Mouse (Mus musculus) bone marrow macrophage, adult 2 months (primary cell): ENCODE data around the gene Ppp2r5b. TPM values are rescaled to one million over a fixed set of nuclear protein-coding genes. Genes with fewer than 3 reads are reported as not detected.

Source experiments
- H3K27ac ChIP-seq: 2 replicates; pipeline ENCODE4 v1.5.1; 2012; ENCODE audit warnings: low read depth, low read length; ENCODE audit not compliant: insufficient read depth
- H3K4me1 ChIP-seq: 2 replicates; pipeline ENCODE4 v1.6.1; 2012; ENCODE audit warnings: low read length; ENCODE audit not compliant: control insufficient read depth, insufficient read depth
- H3K4me3 ChIP-seq: 2 replicates; pipeline ENCODE4 v1.5.1; 2012; ENCODE audit warnings: mild to moderate bottlenecking, low read length, moderate library complexity; ENCODE audit not compliant: insufficient read depth
- CTCF ChIP-seq: IDR thresholded peaks from 2 replicates; pipeline ENCODE4 v1.5.1; 2012; ENCODE audit warnings: low read depth, mild to moderate bottlenecking, low read length, moderate library complexity
- POLR2A ChIP-seq: IDR thresholded peaks from 2 replicates; pipeline ENCODE4 v1.6.1; 2012; ENCODE audit warnings: mild to moderate bottlenecking, low read depth, low read length, borderline replicate concordance
- polyA plus RNA-seq: library from polyadenylated mRNA; stranded (reverse); fragments of >200 nt; gene quantifications from 2 replicates; pipeline ENCODE4 v1.2.4, GENCODE M21; 2012; ENCODE audit not compliant: missing spikeins, insufficient read depth, insufficient read length

Gene Ppp2r5b
- polyA plus RNA-seq, 1 experiment: 13.7 TPM

DNA sequence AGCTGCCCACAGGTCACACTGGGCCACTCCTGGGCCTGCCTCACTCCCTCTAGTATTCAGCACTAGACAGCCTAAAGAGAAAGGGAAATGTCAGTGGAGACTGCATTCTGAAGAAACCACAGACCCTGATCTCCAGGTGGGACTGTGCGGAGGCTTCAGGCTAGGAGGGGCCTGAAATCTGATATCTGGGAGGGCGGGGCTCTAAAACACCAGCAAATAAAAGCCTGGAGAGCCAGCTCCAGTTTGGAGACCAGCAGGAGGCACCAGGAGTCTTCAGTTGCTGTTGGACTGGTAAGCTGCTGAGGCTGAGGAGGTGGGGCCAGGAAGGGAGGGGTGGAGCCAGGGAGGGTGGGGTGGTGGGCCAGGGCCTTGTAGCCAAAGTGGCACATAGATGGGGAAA lies 9.5 kb downstream of the Ppp2r5b start, which contains the start of gene Gpha2:
Gene Gpha2, plus strand, starts transcription at position 246 of the 400 bp plus-strand sequence.
- TF ChIP-seq POLR2A (no peak), CTCF (no peak)
- Histone ChIP-seq H3K4me3 (no peak within 1 kb of the TSS), H3K4me1 (no peaks in the 10 kb centered on the region), H3K27ac (no peak within 1 kb of the TSS)

DNA sequence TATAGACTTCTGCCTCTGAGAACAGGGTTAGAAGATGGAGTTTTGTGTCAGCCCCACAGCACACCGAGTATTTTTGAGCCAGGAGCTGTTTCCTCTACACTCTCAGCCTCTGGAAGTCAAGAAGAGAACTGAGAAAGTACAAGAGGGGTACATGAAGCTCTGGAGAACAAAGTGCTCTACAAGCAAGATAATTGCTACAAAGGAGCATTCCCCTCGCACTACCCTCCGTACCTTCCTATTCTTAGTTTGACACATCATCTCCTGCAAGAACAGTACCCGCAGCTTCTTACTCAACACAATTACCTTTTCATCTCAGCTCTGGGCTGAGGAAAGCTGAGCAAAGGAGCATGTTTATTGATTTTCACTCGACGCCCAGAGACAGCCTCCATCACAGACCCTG lies 17.1 kb downstream of the Ppp2r5b start:
- Histone ChIP-seq H3K27ac (no peak overlapping the region), H3K4me3 (no peak overlapping the region), H3K4me1 (peaks cover under 1% of the 10 kb centered on the region; the same call in 1 of the 2 replicates)
- no peak for TF ChIP-seq POLR2A
- TF ChIP-seq CTCF: no peak

DNA sequence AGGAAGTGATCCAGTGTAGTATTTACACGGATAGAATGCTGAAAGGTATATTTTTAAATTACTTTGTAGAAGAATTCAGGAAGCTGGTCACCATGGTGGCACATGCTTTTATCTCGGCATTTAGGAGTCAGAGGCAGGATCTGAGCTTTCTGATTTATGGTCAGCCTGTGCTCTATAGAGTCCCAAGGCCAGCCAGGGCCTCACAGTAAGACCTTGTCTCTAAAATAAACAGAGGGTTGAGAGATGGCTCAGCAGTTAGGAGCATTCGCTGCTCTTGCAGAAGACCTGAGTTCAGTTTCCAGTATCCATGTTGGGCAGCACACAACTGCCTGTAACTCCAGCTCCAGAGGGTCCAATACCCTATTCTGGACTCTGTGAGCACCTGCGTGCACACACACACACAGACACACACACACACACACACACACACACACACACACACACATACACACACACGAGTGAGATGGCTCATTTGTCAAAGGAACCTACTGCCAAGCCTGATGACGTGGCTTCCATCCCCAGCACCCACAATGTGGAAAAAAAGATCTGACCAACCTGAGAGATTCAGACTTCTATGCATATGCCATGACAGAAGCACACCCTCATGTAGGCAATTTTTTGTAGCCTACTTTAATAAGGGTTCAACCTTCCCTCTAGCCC lies 19.5 kb downstream of the Ppp2r5b start:
- no peak for TF ChIP-seq POLR2A
- no peak for TF ChIP-seq CTCF
- H3K27ac ChIP-seq: no peak overlapping the region
- no peak overlapping the region for H3K4me3 ChIP-seq
- H3K4me1 ChIP-seq: peaks cover 8% of the 10 kb centered on the region

DNA sequence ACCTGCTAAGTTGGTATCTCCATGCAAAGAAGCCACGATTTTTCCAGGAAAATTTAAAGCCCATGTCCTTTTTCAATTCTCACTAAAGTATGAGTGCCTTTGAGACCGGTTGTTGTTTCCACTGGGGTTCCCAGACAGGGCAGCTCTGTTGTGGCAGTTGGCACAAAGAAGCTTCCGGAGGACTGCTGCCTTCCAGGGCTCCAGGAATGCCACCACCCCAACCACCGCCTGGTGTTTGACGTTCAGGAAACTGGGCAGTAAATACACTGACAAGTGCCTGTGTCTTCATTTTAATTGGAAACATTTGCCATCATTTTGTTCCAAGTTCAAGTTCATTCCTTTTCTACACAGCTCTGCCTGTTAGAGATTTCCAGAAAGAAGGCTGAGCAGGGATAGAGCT lies 29.0 kb downstream of the Ppp2r5b start:
- Histone ChIP-seq H3K27ac (no peak overlapping the region), H3K4me3 (no peak overlapping the region), H3K4me1 (no peaks in the 10 kb centered on the region; the same call in 1 of the 2 replicates)
- no peak for TF ChIP-seq CTCF
- TF ChIP-seq POLR2A: no peak

DNA sequence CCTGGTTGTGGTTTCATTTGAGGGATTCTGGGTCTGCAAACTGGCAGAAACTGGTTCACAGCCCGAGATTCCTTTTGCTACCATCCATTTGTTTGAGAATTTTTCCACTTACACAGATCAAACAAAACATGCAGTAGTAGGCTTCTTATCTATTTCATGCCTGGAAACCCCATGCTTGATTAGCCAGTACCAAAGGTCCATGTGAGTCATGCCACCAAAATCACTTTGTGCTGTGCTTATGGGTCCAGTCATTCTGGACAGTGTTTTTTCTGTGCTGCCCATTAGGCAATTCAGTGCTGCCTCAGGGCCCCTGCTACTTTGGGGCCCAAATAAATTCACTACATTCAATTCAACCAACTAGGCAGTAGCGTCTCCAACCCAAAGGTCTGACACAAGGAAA lies 31.4 kb downstream of the Ppp2r5b start:
- Histone ChIP-seq H3K4me1 (no peaks in the 10 kb centered on the region), H3K4me3 (no peak overlapping the region), H3K27ac (no peak overlapping the region)
- TF ChIP-seq CTCF (no peak), POLR2A (no peak)

DNA sequence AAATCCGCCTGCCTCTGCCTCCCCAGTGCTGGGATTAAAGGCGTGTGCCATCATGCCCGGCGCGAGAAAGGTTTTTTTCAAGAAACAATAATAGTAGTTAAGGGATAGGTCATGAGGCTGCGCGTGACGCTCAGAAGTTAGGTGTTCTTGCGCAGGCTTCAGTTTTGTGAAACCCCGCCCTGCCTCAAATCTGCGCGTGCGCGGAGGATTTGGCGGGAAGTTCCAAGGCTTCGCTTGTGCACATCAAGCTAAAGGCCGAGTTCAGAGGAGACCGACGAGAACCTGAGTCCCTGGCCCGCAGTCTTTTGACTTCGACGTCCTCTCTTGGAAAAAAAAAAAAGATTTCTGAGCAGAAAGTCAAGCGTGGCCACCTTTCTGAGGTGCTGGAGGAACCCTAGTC lies 51.5 kb downstream of the Ppp2r5b start, which contains the start of gene Majin:
Gene Majin, plus strand, starts transcription at position 258 of the 400 bp plus-strand sequence.
- H3K4me1 ChIP-seq: peaks cover 10% of the 10 kb centered on the region
- no peak within 1 kb of the TSS for H3K27ac ChIP-seq
- H3K4me3 ChIP-seq: no peak within 1 kb of the TSS
- TF ChIP-seq CTCF: no peak
- TF ChIP-seq POLR2A: no peak

DNA sequence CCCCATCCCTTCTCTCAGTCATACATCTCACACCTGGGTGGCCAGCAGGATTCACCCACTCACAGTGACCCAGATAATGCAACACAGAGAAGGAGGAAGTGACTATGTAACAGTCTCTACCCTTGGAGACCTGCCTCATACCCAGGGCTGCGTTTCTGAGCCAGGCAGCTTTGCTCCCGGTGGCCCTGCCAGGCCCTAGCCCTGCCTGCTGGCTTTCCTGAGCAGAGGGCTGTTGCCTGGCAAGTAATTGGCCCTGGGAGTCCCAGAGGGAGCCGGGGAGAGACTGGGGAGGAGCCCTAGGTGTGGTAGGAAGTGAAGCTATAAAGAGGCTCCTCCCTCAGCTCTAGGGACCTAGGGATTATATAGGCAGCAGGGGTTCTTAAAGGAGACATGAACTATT lies 53.1 kb downstream of the Ppp2r5b start:
- Histone ChIP-seq H3K4me1 (peaks cover 10% of the 10 kb centered on the region), H3K27ac (no peak overlapping the region), H3K4me3 (no peak overlapping the region)
- no peak for TF ChIP-seq CTCF
- no peak for TF ChIP-seq POLR2A

DNA sequence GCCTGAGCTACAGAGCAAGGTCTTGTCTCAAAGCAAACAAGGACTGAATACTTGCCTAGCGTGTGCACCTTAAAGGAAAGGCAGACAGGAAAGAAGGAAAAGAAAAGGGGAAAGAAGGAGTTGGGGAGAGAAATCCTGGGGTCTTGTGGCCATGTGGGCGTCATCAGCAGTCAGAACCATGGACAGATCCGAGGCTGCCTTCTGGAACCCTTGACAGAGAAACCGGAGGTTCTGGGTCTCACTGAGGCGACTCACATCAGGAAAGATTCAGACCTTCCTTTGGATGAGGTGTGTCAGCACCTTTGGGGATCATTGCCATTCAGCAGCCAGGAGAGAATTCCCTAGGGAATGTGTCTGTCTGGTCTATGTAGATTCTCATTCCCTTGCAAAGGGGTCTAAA lies 54.0 kb downstream of the Ppp2r5b start:
- peaks cover 4% of the 10 kb centered on the region; the same call in 1 of the 2 replicates for H3K4me1 ChIP-seq
- no peak overlapping the region for H3K4me3 ChIP-seq
- H3K27ac ChIP-seq: no peak overlapping the region
- TF ChIP-seq CTCF (no peak), POLR2A (no peak)

DNA sequence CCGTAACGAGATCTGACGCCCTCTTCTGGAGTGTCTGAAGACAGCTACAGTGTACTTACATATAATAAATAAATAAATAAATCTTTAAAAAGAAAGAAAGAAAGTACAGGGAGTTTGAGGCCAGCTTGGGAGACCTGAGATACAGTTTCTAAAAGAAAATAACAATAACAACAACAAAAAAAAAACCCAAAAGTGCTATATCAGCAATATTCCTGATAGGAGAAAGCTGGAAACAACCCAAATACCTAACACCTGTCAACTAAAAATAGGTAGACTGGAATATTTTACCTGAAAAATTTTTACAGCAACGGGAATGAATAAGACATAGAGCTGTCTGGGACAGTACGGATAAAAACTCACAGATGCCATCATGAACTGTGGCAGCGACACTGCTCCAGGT lies 56.9 kb downstream of the Ppp2r5b start:
- Histone ChIP-seq H3K27ac (no peak overlapping the region), H3K4me3 (no peak overlapping the region), H3K4me1 (peaks cover 4% of the 10 kb centered on the region; the same call in 1 of the 2 replicates)
- no peak for TF ChIP-seq CTCF
- TF ChIP-seq POLR2A: no peak

Other genes with a start within 250 kb of the Ppp2r5b start
- not detected in 2 replicates for gene Slc22a20, start 249.7 kb downstream of the Ppp2r5b start, polyA plus RNA-seq
- gene Capn1, start 220.0 kb downstream of the Ppp2r5b start, polyA plus RNA-seq: 32.7 and 38.3 TPM in 2 replicates
- 31.1 and 33.7 TPM in 2 replicates for gene Syvn1, start 189.3 kb downstream of the Ppp2r5b start, polyA plus RNA-seq
- gene Mrpl49, start 178.1 kb downstream of the Ppp2r5b start, polyA plus RNA-seq: 24.5 and 25.9 TPM in 2 replicates
- 1,783 and 2,337 TPM in 2 replicates for gene Fau, start 178.0 kb downstream of the Ppp2r5b start, polyA plus RNA-seq
- gene Znhit2, start 174.7 kb downstream of the Ppp2r5b start, polyA plus RNA-seq: 12.8 and 16.4 TPM in 2 replicates
- 8.1 and 13.7 TPM in 2 replicates for gene Tm7sf2, start 167.5 kb downstream of the Ppp2r5b start, polyA plus RNA-seq
- gene Vps51, start 158.6 kb downstream of the Ppp2r5b start, polyA plus RNA-seq: 83.7 and 99.9 TPM in 2 replicates
- not detected in 2 replicates for gene Tmem262, start 155.8 kb downstream of the Ppp2r5b start, polyA plus RNA-seq
- 2.0 TPM in 1 of 2 replicates, not detected in the other for gene Gm28374, start 153.6 kb downstream of the Ppp2r5b start, polyA plus RNA-seq
- 38.9 and 40.5 TPM in 2 replicates for gene Zfpl1, start 150.9 kb downstream of the Ppp2r5b start, polyA plus RNA-seq
- gene Cdca5, start 150.9 kb downstream of the Ppp2r5b start, polyA plus RNA-seq: 13.1 and 13.6 TPM in 2 replicates
- 1.2 TPM in 1 of 2 replicates, not detected in the other for gene AC131692.1, start 141.5 kb downstream of the Ppp2r5b start, polyA plus RNA-seq
- gene Naaladl1, start 130.1 kb downstream of the Ppp2r5b start, polyA plus RNA-seq: 0.53 and 0.80 TPM in 2 replicates
- gene Sac3d1, start 117.2 kb downstream of the Ppp2r5b start, polyA plus RNA-seq: 5.6 and 6.0 TPM in 2 replicates
- gene Snx15, start 107.6 kb downstream of the Ppp2r5b start, polyA plus RNA-seq: 26.0 and 32.8 TPM in 2 replicates
- 6.2 and 7.9 TPM in 2 replicates for gene Batf2, start 94.9 kb downstream of the Ppp2r5b start, polyA plus RNA-seq
- 31.0 and 33.7 TPM in 2 replicates for gene Arl2, start 94.3 kb downstream of the Ppp2r5b start, polyA plus RNA-seq
- gene Majin, start 51.5 kb downstream of the Ppp2r5b start, polyA plus RNA-seq: 0.35 TPM in 1 of 2 replicates, not detected in the other
- gene Gpha2, start 9.5 kb downstream of the Ppp2r5b start, polyA plus RNA-seq: not detected in 2 replicates
- 23.9 and 27.1 TPM in 2 replicates for gene Atg2a, start 5.8 kb upstream of the Ppp2r5b start, polyA plus RNA-seq
- 91.9 and 96.3 TPM in 2 replicates for gene Ehd1, start 40.9 kb upstream of the Ppp2r5b start, polyA plus RNA-seq
- 6.9 and 7.0 TPM in 2 replicates for gene Cdc42bpg, start 70.6 kb upstream of the Ppp2r5b start, polyA plus RNA-seq
- gene Men1, start 99.1 kb upstream of the Ppp2r5b start, polyA plus RNA-seq: 28.1 and 29.1 TPM in 2 replicates
- gene Map4k2, start 105.3 kb upstream of the Ppp2r5b start, polyA plus RNA-seq: 57.4 and 58.5 TPM in 2 replicates
- gene Sf1, start 127.8 kb upstream of the Ppp2r5b start, polyA plus RNA-seq: 159 and 170 TPM in 2 replicates
- gene Pygm, start 148.5 kb upstream of the Ppp2r5b start, polyA plus RNA-seq: 0.97 and 2.1 TPM in 2 replicates
- gene Rasgrp2, start 163.5 kb upstream of the Ppp2r5b start, polyA plus RNA-seq: 5.9 and 7.7 TPM in 2 replicates
- gene Nrxn2, start 182.9 kb upstream of the Ppp2r5b start, polyA plus RNA-seq: not detected in 2 replicates